Mouse (Mus musculus) common myeloid progenitor, adult 5-6 weeks (primary cell): ENCODE measurements around the gene Uqcr10. TPM values are rescaled to one million over a fixed set of nuclear protein-coding genes. Genes with fewer than 3 reads are reported as not detected.
"Not testable (repeated sequence)": the region's sequence is repeated elsewhere in the genome, so short reads cannot be mapped to it uniquely, and the experiment has no call there.

Experiments used
- ATAC-seq: replicated peaks from 2 replicates; pipeline ENCODE4 v1.8.0; 2016; ENCODE audit warnings: low read depth, mild to moderate bottlenecking, moderate TSS enrichment, inconsistent platforms; ENCODE audit not compliant: poor library complexity, severe bottlenecking
- total RNA-seq: library from RNA; stranded (forward); fragments of 200-1000, 187-1606 nt; gene quantifications from 2 replicates; pipeline ENCODE4 v1.2.3, GENCODE M21; 2017

Uqcr10 gene
- total RNA-seq, 1 experiment from 2014 or later: 123 TPM

GRCm38 (mm10) chr11:4716530-4717236 lies 12.5 kb upstream of the Uqcr10 start:
- ATAC-seq: no peak

GRCm38 (mm10) chr11:4715596-4715995 lies 11.5 kb upstream of the Uqcr10 start:
- ATAC-seq: no peak

GRCm38 (mm10) chr11:4714727-4715126 lies 10.6 kb upstream of the Uqcr10 start:
- peak; percentile 83 for ATAC-seq

GRCm38 (mm10) chr11:4712822-4713221 lies 8.7 kb upstream of the Uqcr10 start:
- ATAC-seq: no peak

- not testable (repeated sequence) for ATAC-seq
These were observed 6.0 kb upstream of the Uqcr10 start for GRCm38 (mm10) chr11:4710188-4710587.

GRCm38 (mm10) chr11:4705178-4705577 lies 1.0 kb upstream of the Uqcr10 start:
- no peak for ATAC-seq

- ATAC-seq: no peak
These were observed 462 bp downstream of the Uqcr10 start for GRCm38 (mm10) chr11:4703688-4704071.

- no peak for ATAC-seq
These were observed 3.4 kb downstream of the Uqcr10 start for GRCm38 (mm10) chr11:4700726-4701125.

- peak; percentile 60; the same call in 1 of the 2 replicates for ATAC-seq
These were observed 6.8 kb downstream of the Uqcr10 start for GRCm38 (mm10) chr11:4697043-4697983.

- no peak for ATAC-seq
These were observed 12.0 kb downstream of the Uqcr10 start for GRCm38 (mm10) chr11:4692162-4692561.

GRCm38 (mm10) chr11:4691213-4691612 lies 12.9 kb downstream of the Uqcr10 start:
- ATAC-seq: no peak

GRCm38 (mm10) chr11:4690353-4690752 lies 13.8 kb downstream of the Uqcr10 start:
- ATAC-seq: no peak

- ATAC-seq: no peak
These were observed 15.3 kb downstream of the Uqcr10 start for GRCm38 (mm10) chr11:4688632-4689380.

- no peak for ATAC-seq
These were observed 16.3 kb downstream of the Uqcr10 start for GRCm38 (mm10) chr11:4687874-4688273.

GRCm38 (mm10) chr11:4687027-4687426 lies 17.1 kb downstream of the Uqcr10 start:
- no peak for ATAC-seq

GRCm38 (mm10) chr11:4685510-4685909 lies 18.6 kb downstream of the Uqcr10 start:
- ATAC-seq: no peak

- no peak for ATAC-seq
These were observed 19.1 kb downstream of the Uqcr10 start for GRCm38 (mm10) chr11:4685071-4685470.

- ATAC-seq: no peak
These were observed 20.0 kb downstream of the Uqcr10 start for GRCm38 (mm10) chr11:4684186-4684585.

- no peak for ATAC-seq
These were observed 20.6 kb downstream of the Uqcr10 start for GRCm38 (mm10) chr11:4683516-4683915.

- ATAC-seq: no peak
These were observed 24.0 kb downstream of the Uqcr10 start for GRCm38 (mm10) chr11:4680126-4680525.
